Mouse (Mus musculus): Measurements from ENCODE around the gene Colec11. TPM values are rescaled to one million over a fixed set of nuclear protein-coding genes. Genes with fewer than 3 reads are reported as not detected.

Colec11 gene
- polyA plus RNA-seq, 1 experiment from 2014 or later, result not detected

Other genes starting within 250 kb of the Colec11 start
- not detected in 2 replicates for gene Dcdc2c, start 71.0 kb downstream of the Colec11 start, polyA plus RNA-seq (2014; fragmentation: Nextera tagmentation; extraction: Ambion mirVana)
- not detected in 2 replicates for gene Allc, start 40.9 kb downstream of the Colec11 start, polyA plus RNA-seq (2014; fragmentation: Nextera tagmentation; extraction: Ambion mirVana)
- gene Rps7, start 12.6 kb upstream of the Colec11 start, polyA plus RNA-seq (2014; fragmentation: Nextera tagmentation; extraction: Ambion mirVana), result 914 and 941 TPM in 2 replicates
- gene Rnaseh1, start 26.2 kb upstream of the Colec11 start, polyA plus RNA-seq (2014; fragmentation: Nextera tagmentation; extraction: Ambion mirVana), result 28.0 and 28.5 TPM in 2 replicates
- 71.9 and 72.7 TPM in 2 replicates for gene Adi1, start 51.9 kb upstream of the Colec11 start, polyA plus RNA-seq (2014; fragmentation: Nextera tagmentation; extraction: Ambion mirVana)
- 38.4 and 40.5 TPM in 2 replicates for gene Trappc12, start 127.1 kb upstream of the Colec11 start, polyA plus RNA-seq (2014; fragmentation: Nextera tagmentation; extraction: Ambion mirVana)
- gene Eipr1, start 128.4 kb upstream of the Colec11 start, polyA plus RNA-seq (2014; fragmentation: Nextera tagmentation; extraction: Ambion mirVana), result 33.9 and 38.5 TPM in 2 replicates

All from embryonic facial prominence, embryonic 11.5 days (tissue).